Mouse (Mus musculus): ENCODE measurements around the gene 4933409G03Rik. TPM values are rescaled to one million over a fixed set of nuclear protein-coding genes. Genes with fewer than 3 reads are reported as not detected.
"Not testable (repeated sequence)": the region's sequence is repeated elsewhere in the genome, so short reads cannot be mapped to it uniquely, and the experiment has no call there.

The 4933409G03Rik gene
- polyA plus RNA-seq (2014; fragmentation: Nextera tagmentation; extraction: Ambion mirVana) = not detected in 2 replicates

GRCm38 (mm10) chr2:68582113-68582512, at the start of gene 4933409G03Rik:
4933409G03Rik (plus strand) TSS chr2:68582413.
- Histone ChIP-seq H3K4me1 (replicated peaks; ENCODE audit: control insufficient read depth, insufficient read depth, low read length) (no peaks in the 10 kb centered on the region), H3K4me2 (no peak within 1 kb of the TSS), H3K9ac (ENCODE audit: low read depth, low read length) (no peak within 1 kb of the TSS), H3K27me3 (replicated peaks; ENCODE audit: control insufficient read depth, insufficient read depth, low read length) (no peaks in the 10 kb centered on the region), H3K4me3 (ENCODE audit: low read depth, low read length) (no peak within 1 kb of the TSS), H3K36me3 (ENCODE audit: control insufficient read depth, insufficient read depth, low read length) (no peaks in the 10 kb centered on the region), H3K9me3 (ENCODE audit: control insufficient read depth, low read length) (no peaks in the 10 kb centered on the region), H3K27ac (ENCODE audit: low read depth, low read length) (no peak within 1 kb of the TSS)
- ATAC-seq (replicated peaks; ENCODE audit: low FRiP score) (no peak), DNase-seq (ENCODE audit: low spot score) (no peak)
- WGBS = 80% methylated on average over 5 of the region's 5 CpGs

DNA sequence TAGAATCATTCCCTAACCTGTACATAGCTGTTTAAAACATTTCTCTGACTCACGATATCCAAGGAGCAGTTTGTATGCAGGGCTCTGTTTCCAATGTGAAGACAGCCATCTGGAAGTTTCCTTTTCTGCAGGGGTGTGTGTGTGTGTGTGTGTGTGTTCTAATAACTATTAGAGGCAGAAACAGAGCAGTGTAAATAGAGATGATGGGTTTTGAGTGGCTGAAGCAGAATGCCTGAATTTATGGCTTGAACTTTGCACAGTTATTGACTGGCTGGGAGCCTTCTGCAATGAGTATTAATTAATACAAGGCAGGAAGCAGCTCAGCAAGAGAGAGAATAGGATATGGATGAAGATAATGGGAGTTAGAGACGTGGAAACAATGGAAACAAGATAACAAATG, 38.0 kb upstream of the 4933409G03Rik start:
- no peaks in the 10 kb centered on the region for H3K27me3 ChIP-seq (replicated peaks; ENCODE audit: control insufficient read depth, insufficient read depth, low read length)
- 54% methylated on average over 2 of the region's 2 CpGs for WGBS
- ATAC-seq (replicated peaks; ENCODE audit: low FRiP score) = no peak

DNA sequence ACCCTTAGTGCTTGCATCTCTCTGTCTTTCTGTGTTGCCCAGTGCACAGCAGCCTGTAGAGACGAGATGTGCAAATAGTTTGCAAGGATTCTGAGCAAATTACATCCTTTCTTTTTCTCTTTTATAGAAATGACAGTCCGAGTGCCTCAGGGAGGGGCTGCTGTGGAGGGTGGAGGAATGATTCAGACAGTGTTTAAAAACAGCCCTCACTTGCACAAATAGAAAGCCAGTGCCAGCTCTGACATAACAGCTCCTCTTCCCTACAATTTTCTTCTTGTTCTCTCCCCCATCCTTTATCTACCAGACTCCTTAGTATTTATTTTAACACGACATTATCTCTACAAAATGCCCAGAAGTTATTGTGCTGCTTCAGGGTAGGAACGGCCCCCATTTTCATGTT, 21.4 kb upstream of the 4933409G03Rik start:
- Histone ChIP-seq H3K36me3 (ENCODE audit: control insufficient read depth, insufficient read depth, low read length) (no peaks in the 10 kb centered on the region), H3K4me3 (ENCODE audit: low read depth, low read length) (no peak overlapping the region), H3K27ac (ENCODE audit: low read depth, low read length) (no peak overlapping the region), H3K9ac (ENCODE audit: low read depth, low read length) (no peak overlapping the region), H3K4me1 (replicated peaks; ENCODE audit: control insufficient read depth, insufficient read depth, low read length) (no peaks in the 10 kb centered on the region), H3K27me3 (replicated peaks; ENCODE audit: control insufficient read depth, insufficient read depth, low read length) (no peaks in the 10 kb centered on the region), H3K4me2 (no peak overlapping the region), H3K9me3 (ENCODE audit: control insufficient read depth, low read length) (no peaks in the 10 kb centered on the region)
- DNase-seq (ENCODE audit: low spot score) (no peak), ATAC-seq (replicated peaks; ENCODE audit: low FRiP score) (no peak)
- 54% methylated on average over 4 of the region's 4 CpGs for WGBS

More for the DNA sequence above, 38.0 kb upstream of the 4933409G03Rik start:
- no peaks in the 10 kb centered on the region for H3K4me1 ChIP-seq (replicated peaks; ENCODE audit: control insufficient read depth, insufficient read depth, low read length)
- H3K27ac ChIP-seq (ENCODE audit: low read depth, low read length) = no peak overlapping the region
- no peak for DNase-seq (ENCODE audit: low spot score)
- no peak overlapping the region for H3K9ac ChIP-seq (ENCODE audit: low read depth, low read length)
- no peak overlapping the region for H3K4me2 ChIP-seq
- H3K9me3 ChIP-seq (ENCODE audit: control insufficient read depth, low read length) = no peaks in the 10 kb centered on the region
- no peak overlapping the region for H3K4me3 ChIP-seq (ENCODE audit: low read depth, low read length)
- no peaks in the 10 kb centered on the region for H3K36me3 ChIP-seq (ENCODE audit: control insufficient read depth, insufficient read depth, low read length)

DNA sequence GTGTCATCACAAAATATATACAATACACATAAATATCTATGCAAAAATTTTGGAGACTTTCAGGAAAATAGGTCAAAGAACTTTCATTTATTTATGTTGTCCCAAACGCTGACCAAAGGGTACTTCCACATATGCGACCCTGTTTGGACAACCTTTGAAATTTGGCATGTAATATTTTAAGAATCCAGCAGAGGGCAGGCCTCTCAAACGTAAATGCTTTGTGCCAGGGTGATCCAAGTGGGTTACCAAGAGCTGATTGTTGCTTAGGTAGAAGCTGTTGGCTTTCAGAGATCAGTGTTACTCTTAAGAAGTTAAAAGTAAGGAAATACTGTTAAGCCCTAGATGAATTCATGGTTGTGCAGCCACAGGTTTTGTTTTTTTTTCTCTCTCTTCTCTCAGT, 18.9 kb upstream of the 4933409G03Rik start:
- WGBS = 16% methylated on average over 3 of the region's 3 CpGs
- Histone ChIP-seq H3K27me3 (replicated peaks; ENCODE audit: control insufficient read depth, insufficient read depth, low read length) (no peaks in the 10 kb centered on the region), H3K9ac (ENCODE audit: low read depth, low read length) (no peak overlapping the region), H3K4me1 (replicated peaks; ENCODE audit: control insufficient read depth, insufficient read depth, low read length) (no peaks in the 10 kb centered on the region), H3K4me2 (no peak overlapping the region), H3K27ac (ENCODE audit: low read depth, low read length) (no peak overlapping the region), H3K9me3 (ENCODE audit: control insufficient read depth, low read length) (no peaks in the 10 kb centered on the region), H3K36me3 (ENCODE audit: control insufficient read depth, insufficient read depth, low read length) (no peaks in the 10 kb centered on the region), H3K4me3 (ENCODE audit: low read depth, low read length) (no peak overlapping the region)
- DNase-seq (ENCODE audit: low spot score) (no peak), ATAC-seq (replicated peaks; ENCODE audit: low FRiP score) (no peak)

DNA sequence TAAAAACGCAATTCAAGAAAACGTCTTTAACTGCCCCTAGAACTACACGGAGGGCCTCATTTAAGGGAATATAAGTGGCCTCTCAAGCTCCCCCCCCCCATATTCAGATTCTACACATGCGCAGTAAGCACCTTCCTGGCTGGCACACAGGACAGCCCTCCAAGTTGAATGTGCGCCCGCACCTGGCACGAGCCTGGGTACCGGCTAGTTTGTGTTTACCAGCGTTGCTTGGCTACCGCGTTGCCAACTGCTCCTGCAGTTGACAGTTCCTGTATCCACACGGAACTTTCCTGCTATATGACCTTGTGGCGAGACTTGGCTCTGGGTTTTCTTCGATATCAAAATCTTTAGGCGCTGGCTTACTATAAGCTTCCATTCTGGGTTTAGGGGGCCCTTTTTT, 13.9 kb upstream of the 4933409G03Rik start:
- no peak overlapping the region for H3K4me2 ChIP-seq

GRCm38 (mm10) chr2:68572340-68572739, 9.9 kb upstream of the 4933409G03Rik start:
- Histone ChIP-seq H3K9me3 (ENCODE audit: control insufficient read depth, low read length) (no peaks in the 10 kb centered on the region), H3K27ac (ENCODE audit: low read depth, low read length) (no peak overlapping the region), H3K4me1 (replicated peaks; ENCODE audit: control insufficient read depth, insufficient read depth, low read length) (no peaks in the 10 kb centered on the region), H3K27me3 (replicated peaks; ENCODE audit: control insufficient read depth, insufficient read depth, low read length) (no peaks in the 10 kb centered on the region), H3K9ac (ENCODE audit: low read depth, low read length) (no peak overlapping the region), H3K4me3 (ENCODE audit: low read depth, low read length) (no peak overlapping the region), H3K36me3 (ENCODE audit: control insufficient read depth, insufficient read depth, low read length) (no peaks in the 10 kb centered on the region), H3K4me2 (no peak overlapping the region)
- DNase-seq (ENCODE audit: low spot score) (no peak), ATAC-seq (replicated peaks; ENCODE audit: low FRiP score) (no peak)
- 20% methylated on average over 4 of the region's 4 CpGs for WGBS

More for the DNA sequence above, 13.9 kb upstream of the 4933409G03Rik start:
- WGBS = 87% methylated on average over 15 of the region's 15 CpGs
- Histone ChIP-seq H3K4me3 (ENCODE audit: low read depth, low read length) (no peak overlapping the region), H3K9me3 (ENCODE audit: control insufficient read depth, low read length) (no peaks in the 10 kb centered on the region), H3K27ac (ENCODE audit: low read depth, low read length) (no peak overlapping the region), H3K27me3 (replicated peaks; ENCODE audit: control insufficient read depth, insufficient read depth, low read length) (no peaks in the 10 kb centered on the region), H3K9ac (ENCODE audit: low read depth, low read length) (no peak overlapping the region), H3K4me1 (replicated peaks; ENCODE audit: control insufficient read depth, insufficient read depth, low read length) (no peaks in the 10 kb centered on the region), H3K36me3 (ENCODE audit: control insufficient read depth, insufficient read depth, low read length) (no peaks in the 10 kb centered on the region)
- DNase-seq (ENCODE audit: low spot score) (no peak), ATAC-seq (replicated peaks; ENCODE audit: low FRiP score) (no peak)

DNA sequence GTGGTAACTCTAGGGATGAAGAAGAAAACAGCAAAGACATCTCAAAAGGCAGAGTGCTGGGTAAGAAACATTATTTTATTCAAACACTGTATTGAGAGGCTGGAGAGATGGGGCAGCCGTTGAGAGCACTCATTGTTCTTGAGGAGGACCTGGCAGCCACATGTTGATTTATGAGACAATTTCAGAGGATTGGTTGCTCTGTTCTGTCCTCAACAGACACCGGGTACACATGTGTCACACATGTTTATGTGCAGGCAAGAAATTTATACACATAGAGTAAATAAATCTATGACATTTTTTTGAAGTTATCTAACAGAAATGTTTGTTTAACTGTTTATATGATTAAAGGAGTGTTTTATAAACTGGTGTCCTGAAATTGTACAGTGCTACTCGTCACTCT, 10.6 kb downstream of the 4933409G03Rik start:
- no peak overlapping the region for H3K4me3 ChIP-seq (ENCODE audit: low read depth, low read length)
- no peak overlapping the region for H3K9ac ChIP-seq (ENCODE audit: low read depth, low read length)
- no peaks in the 10 kb centered on the region for H3K27me3 ChIP-seq (replicated peaks; ENCODE audit: control insufficient read depth, insufficient read depth, low read length)
- ATAC-seq (replicated peaks; ENCODE audit: low FRiP score) (no peak), DNase-seq (ENCODE audit: low spot score) (no peak)
- no peaks in the 10 kb centered on the region for H3K9me3 ChIP-seq (ENCODE audit: control insufficient read depth, low read length)
- H3K27ac ChIP-seq (ENCODE audit: low read depth, low read length) = no peak overlapping the region
- H3K36me3 ChIP-seq (ENCODE audit: control insufficient read depth, insufficient read depth, low read length) = no peaks in the 10 kb centered on the region
- H3K4me1 ChIP-seq (replicated peaks; ENCODE audit: control insufficient read depth, insufficient read depth, low read length) = no peaks in the 10 kb centered on the region
- 55% methylated on average over 3 of the region's 3 CpGs for WGBS
- H3K4me2 ChIP-seq = no peak overlapping the region

- WGBS = 81% methylated on average over 1 of the region's 5 CpGs
- H3K27ac ChIP-seq (ENCODE audit: low read depth, low read length); H3K4me3 ChIP-seq (ENCODE audit: low read depth, low read length); H3K9ac ChIP-seq (ENCODE audit: low read depth, low read length); ATAC-seq (replicated peaks; ENCODE audit: low FRiP score); H3K27me3 ChIP-seq (replicated peaks; ENCODE audit: control insufficient read depth, insufficient read depth, low read length); H3K4me2 ChIP-seq; H3K36me3 ChIP-seq (ENCODE audit: control insufficient read depth, insufficient read depth, low read length); DNase-seq (ENCODE audit: low spot score); H3K9me3 ChIP-seq (ENCODE audit: control insufficient read depth, low read length); H3K4me1 ChIP-seq (replicated peaks; ENCODE audit: control insufficient read depth, insufficient read depth, low read length): not testable (repeated sequence)
Measured at GRCm38 (mm10) chr2:68656186-68656585, 74.0 kb downstream of the 4933409G03Rik start, which contains the start of gene 4932414N04Rik. 4932414N04Rik (plus strand) TSS chr2:68656486.
